Mouse (Mus musculus) testis, adult 2 months (tissue): ENCODE results near the gene Nr3c2. TPM values are rescaled to one million over a fixed set of nuclear protein-coding genes. Genes with fewer than 3 reads are reported as not detected.

Source experiments
- H3K27ac ChIP-seq: fragments of 200-500 bp; 2 replicates; pipeline ENCODE4 v1.5.1; 2012; ENCODE audit warnings: low read depth, low read length; ENCODE audit not compliant: control insufficient read depth, insufficient read depth
- H3K27me3 ChIP-seq: fragments of 200-500 bp; 2 replicates; pipeline ENCODE4 v1.6.1; 2012; ENCODE audit warnings: mild to moderate bottlenecking, low read length, moderate library complexity; ENCODE audit not compliant: control insufficient read depth, insufficient read depth
- H3K36me3 ChIP-seq: fragments of 200-500 bp; 2 replicates; pipeline ENCODE4 v1.6.1; 2012; ENCODE audit warnings: mild to moderate bottlenecking, low read length; ENCODE audit not compliant: control insufficient read depth, insufficient read depth
- H3K4me1 ChIP-seq: fragments of 200-500 bp; 2 replicates; pipeline ENCODE4 v1.6.1; 2012; ENCODE audit warnings: low read length; ENCODE audit not compliant: control insufficient read depth, insufficient read depth
- H3K4me3 ChIP-seq: fragments of 200-500 bp; 2 replicates; pipeline ENCODE4 v1.5.1; 2012; ENCODE audit warnings: low read depth, mild to moderate bottlenecking, low read length, moderate library complexity, mixed read lengths; ENCODE audit not compliant: control insufficient read depth
- CTCF ChIP-seq: fragments of 200-500 bp; IDR thresholded peaks from 2 replicates; pipeline ENCODE4 v1.5.1; 2012; ENCODE audit warnings: low read depth, mild to moderate bottlenecking, inconsistent platforms, low read length, moderate library complexity; ENCODE audit not compliant: control insufficient read depth, insufficient read depth, insufficient replicate concordance
- POLR2A ChIP-seq: fragments of 200-500 bp; IDR thresholded peaks from 2 replicates; pipeline ENCODE4 v1.6.1; 2012; ENCODE audit warnings: low read depth, mild to moderate bottlenecking, inconsistent platforms, low read length, moderate library complexity; ENCODE audit not compliant: control insufficient read depth
- polyA plus RNA-seq: library from polyadenylated mRNA; depleted of rRNA; stranded (reverse); fragments of >200 nt; gene quantifications from 2 replicates; pipeline ENCODE4 v1.2.3, GENCODE M21; 2012

Gene Nr3c2
- polyA plus RNA-seq, 1 experiment: 4.0 TPM

- Histone ChIP-seq H3K27me3 (no peaks in the 10 kb centered on the region), H3K36me3 (no peaks in the 10 kb centered on the region), H3K27ac (no peak overlapping the region), H3K4me1 (no peaks in the 10 kb centered on the region), H3K4me3 (no peak overlapping the region)
- no peak for TF ChIP-seq CTCF
- no peak for TF ChIP-seq POLR2A
These were observed 389.2 kb downstream of the Nr3c2 start for GRCm38 (mm10) chr8:77288492-77288891.

DNA sequence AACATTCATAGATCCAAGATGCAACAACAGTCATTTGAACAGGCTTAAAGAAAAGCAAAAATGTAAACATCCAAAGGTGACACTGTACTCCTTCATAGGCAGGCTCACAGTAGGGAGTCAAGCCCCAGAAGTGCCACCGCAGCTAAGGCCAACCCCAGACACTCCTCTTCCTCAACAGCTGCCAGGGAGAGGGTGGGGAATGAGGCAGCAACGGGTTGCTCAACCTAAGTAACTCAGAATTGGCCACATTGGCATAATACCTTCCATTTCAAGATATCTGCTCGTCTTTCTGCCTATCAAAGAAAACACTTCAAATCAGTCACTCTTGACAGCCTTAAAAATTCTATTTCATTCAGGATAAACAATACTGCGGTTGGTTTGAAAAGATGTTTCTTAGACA, 392.9 kb downstream of the Nr3c2 start:
- H3K4me1 ChIP-seq: no peaks in the 10 kb centered on the region
- no peak for TF ChIP-seq POLR2A
- TF ChIP-seq CTCF: no peak

GRCm38 (mm10) chr8:77292649-77293048, 393.4 kb downstream of the Nr3c2 start:
- H3K27ac ChIP-seq: no peak overlapping the region
- TF ChIP-seq POLR2A: no peak
- H3K4me3 ChIP-seq: no peak overlapping the region
- H3K4me1 ChIP-seq: no peaks in the 10 kb centered on the region
- no peaks in the 10 kb centered on the region for H3K27me3 ChIP-seq
- H3K36me3 ChIP-seq: no peaks in the 10 kb centered on the region

More for the DNA sequence above, 392.9 kb downstream of the Nr3c2 start:
- Histone ChIP-seq H3K27me3 (no peaks in the 10 kb centered on the region), H3K27ac (no peak overlapping the region), H3K4me3 (no peak overlapping the region), H3K36me3 (no peaks in the 10 kb centered on the region)

DNA sequence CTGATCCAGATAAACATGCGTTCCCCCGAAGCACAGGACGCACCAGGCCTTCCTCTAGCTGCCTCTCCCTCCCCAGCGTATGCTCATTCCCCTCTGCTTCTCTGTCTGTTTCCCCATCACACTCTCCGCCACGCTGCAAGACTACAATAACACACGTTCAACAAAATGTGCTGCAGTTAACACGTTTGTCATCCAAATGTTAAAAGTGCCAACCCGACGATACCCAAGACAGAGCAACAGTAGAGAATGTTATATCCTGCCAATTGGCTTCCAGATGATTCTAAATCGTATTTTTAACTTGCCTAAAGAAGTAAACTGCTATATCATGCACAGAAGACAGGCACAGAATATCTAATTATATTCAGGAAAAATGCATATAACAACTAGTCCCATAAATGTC, 395.4 kb downstream of the Nr3c2 start:
- TF ChIP-seq POLR2A: no peak
- TF ChIP-seq CTCF: no peak
- Histone ChIP-seq H3K36me3 (no peaks in the 10 kb centered on the region), H3K27ac (no peak overlapping the region), H3K4me3 (no peak overlapping the region), H3K27me3 (no peaks in the 10 kb centered on the region), H3K4me1 (no peaks in the 10 kb centered on the region)
